Mouse (Mus musculus) left cerebral cortex, adult 18-20 months (tissue): ENCODE results near the gene Zwilch. TPM values are rescaled to one million over a fixed set of nuclear protein-coding genes. Genes with fewer than 3 reads are reported as not detected.
"Not testable (repeated sequence)": the region's sequence is repeated elsewhere in the genome, so short reads cannot be mapped to it uniquely, and the experiment has no call there.

Experiments used
- DNase-seq, 2 experiments: peaks; one replicate each; pipeline ENCODE4 v3.0.0; 2021 to 2022; ENCODE audit warnings: low spot score in 2 of 2, mixed read lengths in 1 of 2
- long read RNA-seq, 2 experiments: library from polyadenylated mRNA; stranded (forward); transcript quantifications; one replicate each; pipeline ENCODE4 v2.0.0; 2021
- total RNA-seq, 2 experiments: library from RNA; stranded (reverse); gene quantifications; 2 replicates each; pipeline ENCODE4 v1.2.3; 2021

Zwilch gene
- 1 to 10 TPM; 3.2 to 3.5 TPM for total RNA-seq
- long read RNA-seq, experiment 1, partial matches to known transcripts = 0 of 1 reads
- long read RNA-seq, experiment 1, other reads (novel, unspliced or antisense) = 1 of 1 reads
- long read RNA-seq, experiment 2, partial matches to known transcripts = 2 of 3 reads
- long read RNA-seq, experiment 2, other reads (novel, unspliced or antisense) = 0 of 3 reads

DNA sequence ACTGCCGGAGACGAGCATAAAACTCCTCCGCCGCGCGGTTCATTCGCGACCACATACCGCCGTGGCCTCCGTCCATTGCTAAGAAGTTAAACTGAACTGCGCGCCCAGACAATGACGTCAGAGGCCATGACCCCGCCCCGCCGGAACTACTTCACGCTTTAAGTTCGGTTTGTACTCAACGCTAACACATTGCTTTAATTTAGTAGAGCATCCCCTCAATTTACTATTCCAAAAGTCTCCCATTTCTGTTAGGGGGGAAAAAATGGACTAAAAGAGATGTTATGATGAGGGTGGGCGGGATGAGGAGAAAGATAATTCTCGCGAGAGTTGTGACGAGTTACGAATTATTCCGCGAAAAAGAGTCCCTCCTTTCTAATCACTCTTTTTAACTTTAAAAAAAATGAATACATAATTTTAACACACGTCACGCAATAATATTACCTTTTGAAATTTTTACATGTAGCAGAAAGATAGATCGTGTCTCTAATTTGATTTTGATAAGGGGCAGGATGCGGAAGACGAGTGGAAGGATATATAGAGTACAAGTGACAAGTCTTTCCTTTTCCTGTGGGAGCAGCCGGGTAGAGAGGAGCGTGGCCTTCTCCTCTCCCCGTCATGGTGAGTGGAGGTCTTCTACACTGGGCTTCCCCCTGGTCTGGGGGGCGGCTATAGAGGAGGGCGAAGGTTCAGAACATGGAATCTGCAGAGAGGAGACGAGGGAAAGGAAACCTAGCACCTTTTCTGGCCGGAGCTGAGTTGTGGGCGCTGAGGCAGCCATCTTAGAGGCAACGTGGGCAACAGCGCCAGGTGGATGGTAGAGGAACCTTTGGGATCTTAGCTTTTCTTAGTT, at the start of gene Zwilch, which contains the start of gene Rpl4:
Gene Zwilch (minus strand): TSS at position 289 of the 850 bp plus-strand sequence.
Gene Rpl4 (plus strand): TSS at position 560 of the 850 bp plus-strand sequence.
- peak; percentile 77 to 78 for DNase-seq

DNA sequence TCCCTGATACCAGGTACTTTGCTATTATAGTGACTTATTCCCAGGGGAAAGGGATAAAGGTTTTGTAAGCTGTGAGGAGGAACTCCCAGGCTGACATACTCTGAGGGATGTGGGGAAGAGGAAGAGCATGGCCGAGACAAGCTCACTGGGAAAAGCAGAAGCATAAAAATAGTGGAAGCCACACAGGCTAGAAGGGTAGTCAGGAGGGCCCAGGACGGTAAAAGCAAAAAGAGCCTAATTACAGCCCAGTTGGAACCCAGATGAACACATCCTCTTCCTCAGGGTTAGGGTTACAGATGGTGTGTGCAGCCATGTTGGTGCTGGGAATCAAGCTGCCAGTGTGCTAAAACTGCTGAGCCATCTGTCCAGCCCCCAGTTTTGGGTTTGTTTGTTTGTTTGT, 49.2 kb upstream of the Zwilch start:
- DNase-seq = no peak

DNA sequence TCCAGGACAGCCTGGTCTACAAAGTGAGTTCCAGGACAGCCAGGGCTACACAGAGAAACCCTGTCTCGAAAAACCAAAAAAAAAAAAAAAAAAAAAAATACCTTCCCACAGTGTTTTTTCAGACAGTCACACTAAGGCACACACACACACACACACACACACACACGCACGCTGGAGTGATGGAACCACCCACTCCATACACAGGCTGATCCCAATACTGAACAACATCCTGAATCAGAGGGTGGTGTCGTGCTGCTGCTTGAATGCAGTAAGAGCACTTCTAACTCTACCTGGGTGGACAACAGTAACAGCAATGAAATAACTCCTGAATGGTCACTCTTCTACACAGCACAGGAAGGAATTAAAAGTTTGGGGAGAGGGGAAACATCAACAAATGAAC, 48.6 kb upstream of the Zwilch start:
- peak; percentile 44 to 55 for DNase-seq

DNA sequence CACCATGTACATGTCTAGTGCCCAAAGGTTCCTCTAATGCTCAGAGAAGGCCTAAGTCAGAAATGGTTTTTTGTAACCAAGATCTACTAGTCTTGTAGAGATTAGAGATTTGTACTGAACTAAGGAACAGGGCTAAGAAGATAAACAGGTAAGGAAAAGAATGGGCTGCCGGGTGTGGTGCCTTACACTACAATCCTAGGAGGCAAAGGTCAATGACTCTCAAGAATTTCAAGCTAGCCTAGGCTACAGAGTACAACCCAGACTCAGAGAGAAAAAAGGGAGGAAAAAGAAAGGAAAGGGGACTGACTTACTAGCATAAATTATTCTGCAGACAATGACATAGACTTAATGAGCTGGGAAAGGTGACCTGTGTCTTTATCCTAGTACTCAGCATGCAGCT, 47.7 kb upstream of the Zwilch start:
- DNase-seq = no peak

DNA sequence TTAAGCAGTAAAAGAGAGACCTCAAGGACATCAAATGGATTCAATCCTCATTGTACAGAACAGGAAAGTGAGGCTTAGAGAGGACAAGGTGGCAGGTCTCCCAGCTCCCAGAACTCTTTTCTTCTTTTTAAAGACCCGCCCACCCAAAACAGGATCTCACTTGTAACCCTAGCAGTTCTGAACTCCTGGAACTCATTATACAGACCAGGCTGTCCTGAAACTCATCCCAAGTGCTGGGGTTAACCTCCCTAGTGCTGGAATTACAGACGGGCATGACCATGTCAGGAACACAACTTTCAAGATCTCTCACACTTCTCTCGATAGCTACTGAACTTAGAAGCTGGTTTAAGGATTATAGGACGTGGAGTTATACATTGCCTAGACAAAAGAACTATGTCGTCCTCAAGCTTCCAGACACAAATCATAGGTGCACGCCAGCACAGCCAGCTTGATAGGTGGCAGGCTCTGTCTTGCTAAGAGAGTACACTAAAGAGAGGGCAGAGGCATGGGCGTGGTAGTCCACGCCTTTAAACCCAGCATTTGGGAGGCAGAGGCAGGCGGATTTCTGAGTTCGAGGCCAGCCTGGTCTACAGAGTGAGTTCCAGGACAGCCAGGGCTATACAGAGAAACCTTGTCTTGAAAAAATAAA, 47.0 kb upstream of the Zwilch start:
- DNase-seq = no peak

DNA sequence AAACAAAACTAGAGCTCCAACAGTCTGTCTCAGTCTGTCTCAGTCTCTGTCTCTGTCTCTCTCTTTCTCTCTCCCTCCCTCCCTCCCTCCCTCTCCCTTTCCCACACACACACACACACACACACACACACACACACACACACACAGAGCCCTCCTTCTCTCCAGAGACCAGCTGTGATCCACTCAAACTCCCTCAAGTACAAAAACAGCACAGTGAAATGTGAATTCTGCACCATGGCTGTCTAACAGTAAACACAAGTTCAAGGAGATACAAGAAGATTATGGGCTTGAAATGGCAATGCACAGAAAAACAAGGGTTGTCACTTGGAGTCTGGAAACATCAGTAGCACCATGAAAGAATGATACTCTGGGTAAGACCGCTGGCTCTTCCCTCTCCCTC, 46.4 kb upstream of the Zwilch start:
- DNase-seq = no peak

DNA sequence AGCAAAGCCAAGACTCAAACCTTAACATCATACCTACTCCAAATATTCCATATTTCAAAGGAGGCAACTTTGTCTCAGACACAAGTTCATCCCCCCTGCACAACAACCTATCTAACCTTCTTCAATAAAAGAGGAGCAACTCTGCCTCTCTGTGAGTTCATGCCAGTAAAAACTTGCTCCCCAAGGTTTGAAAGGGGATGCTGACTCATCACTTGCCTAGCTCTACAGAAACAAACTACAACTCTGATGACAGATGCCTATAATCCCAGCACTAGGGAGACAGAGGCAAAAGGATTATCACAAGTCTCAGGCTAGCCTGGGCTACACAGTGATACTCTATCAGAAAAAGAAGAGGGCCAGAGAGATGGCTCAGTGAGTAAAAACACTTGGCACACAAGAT, 45.0 kb upstream of the Zwilch start:
- no peak for DNase-seq

DNA sequence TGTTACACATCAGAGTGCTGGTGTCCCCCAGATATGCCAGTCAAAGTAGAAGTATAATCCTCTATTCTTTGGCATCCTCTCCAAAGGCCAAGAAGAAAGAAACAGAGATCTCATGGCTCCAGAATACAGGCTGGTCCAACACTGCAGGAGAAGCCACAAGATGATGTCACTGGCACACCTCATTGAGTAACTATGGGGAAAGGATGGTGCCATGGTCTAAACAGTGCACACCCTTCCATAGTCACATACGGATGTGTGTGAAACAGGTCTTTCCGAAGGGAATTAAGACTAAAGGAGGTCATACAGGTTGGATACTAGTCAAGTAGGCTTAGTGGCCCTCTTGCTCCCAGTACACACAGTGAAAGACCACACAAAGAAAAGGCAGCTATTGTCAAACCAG, 43.7 kb upstream of the Zwilch start:
- no peak for DNase-seq

DNA sequence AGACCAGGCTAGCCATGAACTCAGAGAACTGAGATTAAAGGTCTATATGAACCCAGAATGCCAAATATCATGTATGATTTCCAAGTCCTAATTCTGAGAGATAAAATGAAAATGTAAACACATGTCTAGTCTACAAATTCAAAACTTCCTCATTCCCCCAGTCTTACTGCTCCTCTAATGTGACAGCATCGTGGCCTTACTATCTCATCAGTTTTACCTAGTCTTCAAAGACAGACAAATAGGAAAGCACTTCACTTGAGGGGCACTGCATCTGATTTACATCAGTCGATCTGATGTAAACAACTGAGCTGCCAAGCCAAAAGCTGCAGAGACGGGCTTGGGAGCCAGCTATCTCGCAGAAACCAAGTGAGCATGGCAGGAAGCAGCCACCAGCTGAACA, 43.2 kb upstream of the Zwilch start:
- DNase-seq = no peak

DNA sequence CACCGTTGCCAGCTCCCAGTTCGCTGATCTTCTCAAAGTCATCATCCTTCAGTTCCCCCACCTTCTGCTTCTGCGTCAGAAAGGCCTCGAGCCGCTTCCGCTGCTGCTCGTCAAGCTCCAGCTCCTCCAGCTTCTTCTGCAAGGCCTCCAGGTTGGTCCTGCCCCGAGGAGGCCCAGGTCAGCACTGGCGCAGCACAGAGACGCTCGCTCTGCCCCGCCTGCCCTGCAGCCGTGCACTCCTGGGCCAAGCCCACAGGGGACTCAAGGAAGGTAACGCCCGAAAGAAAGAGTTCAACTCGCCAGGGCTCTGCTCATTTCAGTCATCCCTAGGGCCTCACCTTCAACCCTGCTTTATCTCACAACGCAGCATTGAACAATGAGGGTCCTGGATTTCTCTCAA, 41.5 kb upstream of the Zwilch start:
- DNase-seq = no peak

DNA sequence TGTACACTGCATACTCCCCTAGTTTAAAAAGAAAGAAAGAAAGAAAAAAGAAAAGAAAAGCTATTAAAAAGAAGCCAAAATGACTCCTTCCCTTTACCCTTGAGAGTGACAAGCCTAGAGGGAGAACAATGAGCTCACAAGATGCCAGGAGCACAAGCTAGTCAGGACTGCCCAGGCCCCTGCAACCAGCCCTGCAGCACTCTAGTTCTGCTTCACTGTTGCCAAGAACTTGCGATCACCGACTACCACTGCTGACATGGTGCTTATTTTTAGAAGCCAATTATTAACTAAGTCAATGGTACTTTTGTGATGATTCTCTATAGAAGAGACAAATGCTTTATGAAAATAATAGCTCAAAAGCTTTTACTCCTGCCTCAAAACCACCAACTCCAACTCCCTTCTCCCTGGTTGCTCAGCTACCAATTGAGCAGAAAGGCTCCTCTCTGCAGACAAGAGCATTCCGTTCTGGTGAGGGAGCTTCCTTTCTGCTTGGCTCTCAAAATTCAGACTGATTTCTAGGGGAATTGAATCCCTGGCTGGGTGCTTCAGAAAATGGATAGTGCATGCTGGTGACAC, 34.7 kb upstream of the Zwilch start:
- DNase-seq = no peak

DNA sequence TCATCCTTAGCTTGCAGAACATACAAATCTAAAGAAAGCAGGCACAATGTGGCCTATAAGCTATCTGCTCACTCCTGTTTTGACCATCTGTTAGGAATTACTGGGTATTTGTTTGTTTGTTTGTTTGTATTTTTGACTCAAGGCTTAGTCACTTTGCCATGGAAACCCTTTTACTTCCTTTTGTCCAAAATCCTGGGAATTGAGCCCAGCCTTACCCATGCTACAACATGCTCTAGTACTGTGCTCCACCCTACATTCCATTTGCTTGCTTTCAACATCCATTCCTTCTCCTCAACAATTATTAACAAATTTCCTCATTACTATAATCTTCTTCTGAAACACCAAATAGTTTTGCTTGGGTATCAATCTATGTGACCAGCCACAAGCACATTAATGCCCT, 30.0 kb upstream of the Zwilch start:
- no peak for DNase-seq

DNA sequence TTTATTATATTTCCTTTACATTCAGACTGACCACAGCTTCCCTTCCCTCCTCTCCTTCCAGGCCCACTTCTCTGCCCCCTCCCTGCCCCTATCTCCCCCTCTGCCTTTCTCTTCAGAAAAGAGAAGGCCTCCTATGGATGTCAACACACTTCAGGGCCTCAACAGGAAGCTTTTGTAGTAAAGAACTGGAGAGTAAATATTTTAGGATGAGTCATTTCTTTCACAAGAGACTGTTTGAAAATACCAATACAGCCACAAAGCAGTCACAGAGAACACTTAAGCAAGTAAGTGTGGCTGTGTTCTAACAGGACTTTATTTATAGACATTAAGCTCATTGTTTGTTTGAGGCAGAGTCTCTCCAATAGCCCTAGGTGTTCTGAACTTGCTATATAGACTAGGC, 29.4 kb upstream of the Zwilch start:
- no peak for DNase-seq

DNA sequence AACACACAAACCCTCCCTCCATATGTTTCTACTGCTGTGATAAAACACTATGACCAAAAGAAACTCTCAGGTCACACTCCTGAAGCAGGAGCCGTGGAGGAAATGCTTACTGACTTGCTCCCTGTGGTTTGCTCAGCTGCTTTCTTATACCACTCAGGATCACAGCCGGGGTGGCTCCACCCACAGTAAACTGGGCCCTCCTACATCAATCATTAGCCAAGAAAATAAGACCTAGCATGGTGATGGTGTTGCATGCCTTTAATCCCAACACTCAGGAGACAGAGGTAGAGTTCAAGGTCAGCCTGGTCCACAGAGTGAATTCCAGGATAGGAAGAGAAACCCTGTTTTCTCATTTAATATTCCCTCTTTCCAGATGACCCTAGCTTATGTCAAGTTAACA, 27.0 kb upstream of the Zwilch start:
- no peak for DNase-seq

DNA sequence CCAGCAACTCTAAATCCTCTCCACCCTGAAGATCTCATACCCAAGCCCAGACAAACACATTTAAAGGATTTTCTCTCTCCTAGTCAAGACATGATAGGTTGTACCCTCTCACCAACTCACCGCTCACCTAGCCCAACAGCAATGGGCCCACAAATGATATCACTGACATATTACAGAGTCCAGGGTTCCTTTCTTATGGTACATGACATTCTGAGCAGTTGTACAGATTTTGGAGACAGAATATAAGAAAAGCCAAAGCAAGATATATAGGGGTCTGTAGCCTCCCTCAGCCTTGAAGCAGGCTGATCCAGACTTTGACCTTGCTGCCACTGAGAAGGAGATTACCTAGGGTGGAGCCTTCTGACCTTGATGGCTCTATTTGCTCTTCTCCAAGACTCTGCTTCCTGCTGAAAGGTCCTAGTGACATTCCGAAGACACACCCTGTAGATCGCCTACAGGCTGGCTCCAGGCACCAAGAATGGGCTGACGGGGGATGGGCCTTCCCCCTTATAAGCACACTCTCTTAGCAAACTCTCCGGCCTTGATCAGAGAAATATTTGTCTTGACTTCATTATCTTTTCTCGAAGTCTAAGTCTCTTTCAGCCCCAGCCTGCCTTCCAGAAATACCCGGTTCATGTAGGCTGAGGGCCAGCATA, 26.0 kb upstream of the Zwilch start:
- not testable (repeated sequence) for DNase-seq

DNA sequence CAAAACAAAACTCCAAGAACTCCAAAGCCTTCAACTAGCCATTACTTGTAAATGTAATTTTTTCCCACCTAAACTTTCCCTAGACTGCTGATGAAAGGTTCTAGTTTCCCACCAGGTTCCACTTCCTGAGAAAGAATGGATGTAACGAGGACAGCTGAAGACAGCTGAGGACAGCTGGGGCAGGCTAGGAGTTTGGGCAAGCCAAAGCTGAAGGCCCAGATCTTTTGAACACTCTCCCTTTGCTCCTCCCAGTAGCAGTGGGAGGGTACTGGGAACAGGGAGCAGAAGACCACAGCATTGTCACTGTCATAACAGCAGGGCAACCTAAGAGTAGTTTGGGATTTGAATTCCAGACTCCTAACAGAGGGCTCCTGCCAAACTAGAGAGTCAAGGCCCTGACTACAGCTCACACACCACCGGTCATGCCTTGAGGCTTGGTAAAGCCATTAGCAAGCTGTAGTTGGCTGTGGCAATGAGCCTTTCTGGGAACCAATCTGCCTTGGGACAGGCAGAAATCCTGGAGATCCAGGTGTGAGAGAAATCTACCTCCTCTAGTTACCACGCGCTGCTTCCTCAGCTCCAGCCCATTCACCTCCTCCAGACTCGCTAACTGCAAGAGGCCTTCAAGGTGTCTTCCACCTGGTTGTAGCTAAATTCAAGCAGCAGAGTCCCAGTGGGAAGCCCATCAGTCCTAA, 25.3 kb upstream of the Zwilch start:
- DNase-seq = no peak

DNA sequence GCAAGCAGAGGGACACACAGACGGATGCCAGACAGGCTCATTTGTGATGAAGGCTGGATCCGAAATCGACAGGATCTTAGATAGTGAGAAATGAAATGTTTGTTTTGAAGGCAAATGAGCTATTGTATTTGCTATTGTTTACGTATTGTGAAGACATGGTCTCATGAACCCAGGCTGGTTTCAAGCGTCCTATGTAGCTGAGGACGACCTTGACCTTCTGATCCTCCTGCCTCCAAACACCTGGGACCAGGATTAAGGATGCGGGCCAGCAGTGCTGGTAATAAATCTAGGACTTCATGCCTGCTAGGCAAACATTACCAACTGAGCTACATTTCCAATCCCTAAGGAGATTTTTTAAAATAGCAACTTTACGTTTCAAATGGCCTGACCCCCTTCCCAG, 24.6 kb upstream of the Zwilch start:
- no peak for DNase-seq

DNA sequence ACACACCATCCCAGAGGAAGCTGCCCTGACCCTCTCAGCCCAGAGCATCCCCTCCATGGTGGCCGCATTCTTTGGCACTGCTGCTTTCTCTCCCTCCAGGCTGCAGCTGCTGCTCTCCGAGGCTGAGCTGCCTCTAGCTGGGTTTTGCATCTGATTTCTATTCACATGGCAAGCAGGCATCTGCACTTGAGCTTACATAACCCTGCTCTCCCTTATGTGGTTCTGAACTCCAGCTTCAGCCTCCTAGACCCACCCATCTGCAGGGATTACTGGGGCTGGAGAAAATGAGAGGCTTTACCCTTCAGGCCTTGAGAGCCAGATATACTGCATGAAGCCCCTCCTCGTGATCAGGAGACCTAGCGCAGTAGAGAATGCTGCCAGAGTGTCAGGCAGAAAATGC, 22.6 kb upstream of the Zwilch start:
- peak; percentile 55 to 78 for DNase-seq

DNA sequence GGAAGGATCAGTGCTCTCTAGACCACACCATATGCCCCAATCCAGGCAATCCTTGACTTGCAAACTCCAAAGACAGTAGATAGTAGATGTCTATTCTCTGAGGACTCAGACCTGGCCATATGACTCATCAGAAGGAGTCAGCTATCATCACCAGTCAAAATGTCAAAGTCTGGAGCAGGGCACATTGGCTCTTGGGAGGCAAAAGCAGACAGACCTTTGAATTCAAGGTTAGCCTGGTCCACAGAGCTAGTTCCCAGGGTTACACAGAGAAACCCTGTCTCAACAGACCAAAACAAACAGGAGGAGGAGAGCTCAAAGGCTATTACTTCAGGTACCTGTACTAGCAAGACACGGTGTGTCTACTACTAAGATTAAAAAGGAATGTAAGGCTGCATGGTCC, 21.0 kb upstream of the Zwilch start:
- DNase-seq = no peak

DNA sequence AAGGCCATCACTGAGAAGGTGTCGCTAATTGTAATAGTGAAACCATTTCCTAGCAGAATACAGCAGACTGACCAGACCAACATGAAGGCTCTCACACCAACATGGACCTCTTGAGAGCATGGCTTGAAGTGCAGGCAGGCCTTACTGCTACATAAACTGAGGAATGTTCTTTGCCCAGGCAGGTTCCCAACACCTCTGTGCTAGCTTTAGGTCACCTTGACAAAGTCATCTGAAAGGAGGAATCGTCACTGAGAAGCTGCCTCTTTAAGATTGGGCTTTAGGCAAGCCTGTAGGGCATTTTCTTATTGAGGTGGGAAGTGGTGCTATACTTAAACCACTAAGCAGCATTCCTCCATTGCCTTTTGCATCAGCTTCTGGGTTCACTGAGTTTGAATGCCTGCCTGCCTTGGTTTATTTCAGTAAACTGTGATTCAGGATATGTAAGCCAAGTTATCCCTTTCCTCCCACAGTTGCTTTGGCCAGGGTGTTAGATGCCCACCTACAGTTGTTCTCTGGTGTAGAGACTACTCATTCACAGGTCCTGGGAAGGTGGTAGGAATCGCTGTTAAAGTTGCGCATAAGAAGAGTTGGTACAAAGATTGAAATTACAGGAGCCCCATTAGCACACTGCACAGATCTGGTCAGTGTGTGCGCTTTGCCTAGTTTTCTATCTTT, 11.4 kb upstream of the Zwilch start:
- DNase-seq = no peak
